15 mouse cellular contexts compared by ENCODE assay signal in the genomic region with DNA sequence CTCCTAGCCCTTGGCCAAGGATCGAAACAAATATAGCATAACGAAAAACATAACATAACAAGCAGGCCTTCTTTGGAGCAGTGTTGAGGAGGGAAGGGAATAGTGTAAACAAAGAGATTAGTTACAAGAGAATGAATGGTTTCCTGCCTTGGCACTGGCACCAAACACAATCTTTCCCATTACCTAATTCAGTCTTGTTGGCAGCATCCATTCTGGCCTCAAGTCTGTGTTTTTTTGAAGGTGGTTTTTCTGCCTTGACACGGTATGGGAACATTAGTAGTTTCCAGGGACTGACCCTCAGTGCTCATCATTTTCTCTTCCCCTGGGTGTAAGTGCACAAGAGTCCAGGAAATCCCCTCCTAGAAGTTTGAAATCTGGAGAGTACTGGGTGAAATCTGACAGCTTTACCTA.
DNase-seq lines count a peak whose midpoint lies in the region; ATAC-seq lines count a peak whose summit lies in the region.
"Had no signal": no experiment of that assay in that cellular context is flagged by ENCODE, and none has a peak within 500 bp of the region (broad histone marks: within the 10 kb centered on the region; RNA-seq: fewer than 3 reads in every experiment).

No protein-coding gene starts in this region.

- H3K27ac ChIP-seq in forebrain, embryonic 15.5 days (replicated peaks): no peak overlapping the region
- no peak overlapping the region for H3K27ac ChIP-seq in forebrain, embryonic 12.5 days
- H3K27ac ChIP-seq in lung, embryonic 15.5 days: peak overlapping the region; percentile 62
- H3K27ac ChIP-seq in stomach, embryonic 16.5 days (ENCODE audit: low read length): peak overlapping the region; percentile 19
- no peak overlapping the region for H3K27ac ChIP-seq in hindbrain, embryonic 14.5 days
- H3K27ac ChIP-seq: liver, embryonic 14.5 days; neural tube, embryonic 15.5 days had no signal

- H3K4me2 ChIP-seq in forebrain, embryonic 15.5 days (replicated peaks): no peak overlapping the region
- H3K4me2 ChIP-seq in forebrain, embryonic 12.5 days: no peak overlapping the region
- no peak overlapping the region for H3K4me2 ChIP-seq in lung, embryonic 15.5 days
- H3K4me2 ChIP-seq in stomach, embryonic 16.5 days (ENCODE audit: low read depth, low read length): no peak overlapping the region
- no peak overlapping the region for H3K4me2 ChIP-seq in hindbrain, embryonic 14.5 days (replicated peaks)
- H3K4me2 ChIP-seq: neural tube, embryonic 15.5 days had no signal

- no peaks in the 10 kb centered on the region for H3K4me1 ChIP-seq in forebrain, embryonic 15.5 days
- 0 out of 2 replicates have a peak, but pooled peaks cover 3% of the 10 kb centered on the region for H3K4me1 ChIP-seq in forebrain, embryonic 12.5 days
- H3K4me1 ChIP-seq in lung, embryonic 15.5 days: peaks cover 13% of the 10 kb centered on the region
- H3K4me1 ChIP-seq in stomach, embryonic 16.5 days (ENCODE audit: control insufficient read depth, insufficient read depth, low read length): peaks cover 9% of the 10 kb centered on the region; the same call in 1 of the 2 replicates
- H3K4me1 ChIP-seq in hindbrain, embryonic 14.5 days (replicated peaks; ENCODE audit: control insufficient read depth, insufficient read depth, low read length): no peaks in the 10 kb centered on the region
- H3K4me1 ChIP-seq: neural tube, embryonic 15.5 days had no signal

- no peak for DNase-seq in lung, postnatal 4 days
- peak; percentile 80 for DNase-seq in fibroblast of lung, adult 2 months (ENCODE audit: low read depth)
- no peak for DNase-seq in hindbrain, embryonic 14.5 days (ENCODE audit: low spot score)
- DNase-seq in cerebellum, adult 11-12 months: no peak
- DNase-seq: cerebellum, adult 18-20 months; embryo, embryonic 11 days; gastrocnemius, postnatal 25 days; kidney, postnatal 10 days had no signal

- H3K4me3 ChIP-seq in forebrain, embryonic 15.5 days: no peak overlapping the region
- no peak overlapping the region for H3K4me3 ChIP-seq in forebrain, embryonic 12.5 days (replicated peaks)
- no peak overlapping the region for H3K4me3 ChIP-seq in lung, embryonic 15.5 days
- H3K4me3 ChIP-seq in stomach, embryonic 16.5 days (replicated peaks; ENCODE audit: low read length): no peak overlapping the region
- H3K4me3 ChIP-seq in hindbrain, embryonic 14.5 days (replicated peaks; ENCODE audit: low read length): no peak overlapping the region
- H3K4me3 ChIP-seq: neural tube, embryonic 15.5 days had no signal

- no peaks in the 10 kb centered on the region for H3K27me3 ChIP-seq in forebrain, embryonic 15.5 days
- H3K27me3 ChIP-seq in forebrain, embryonic 12.5 days: no peaks in the 10 kb centered on the region
- H3K27me3 ChIP-seq in lung, embryonic 15.5 days: no peaks in the 10 kb centered on the region
- H3K27me3 ChIP-seq in stomach, embryonic 16.5 days (ENCODE audit: control insufficient read depth, insufficient read depth, low read length): no peaks in the 10 kb centered on the region
- no peaks in the 10 kb centered on the region for H3K27me3 ChIP-seq in hindbrain, embryonic 14.5 days (ENCODE audit: control insufficient read depth, insufficient read depth, low read length)
- H3K27me3 ChIP-seq: neural tube, embryonic 15.5 days had no signal

- 43% methylated on average over 3 of the region's 3 CpGs for WGBS in forebrain, embryonic 15.5 days
- 70% methylated on average over 3 of the region's 3 CpGs for WGBS in forebrain, embryonic 12.5 days
- 24% methylated on average over 3 of the region's 3 CpGs for WGBS in lung, embryonic 15.5 days
- WGBS in stomach, embryonic 16.5 days: 24% methylated on average over 3 of the region's 3 CpGs
- 72% methylated on average over 3 of the region's 3 CpGs for WGBS in hindbrain, embryonic 14.5 days

- no peaks in the 10 kb centered on the region for H3K9me3 ChIP-seq in forebrain, embryonic 15.5 days
- H3K9me3 ChIP-seq in forebrain, embryonic 12.5 days: no peaks in the 10 kb centered on the region
- H3K9me3 ChIP-seq in lung, embryonic 15.5 days: no peaks in the 10 kb centered on the region
- H3K9me3 ChIP-seq in stomach, embryonic 16.5 days (replicated peaks; ENCODE audit: control insufficient read depth, low read length): no peaks in the 10 kb centered on the region
- no peaks in the 10 kb centered on the region for H3K9me3 ChIP-seq in hindbrain, embryonic 14.5 days (ENCODE audit: control insufficient read depth, low read length)
- H3K9me3 ChIP-seq: neural tube, embryonic 15.5 days had no signal

- H3K9ac ChIP-seq in forebrain, embryonic 15.5 days (replicated peaks): no peak overlapping the region
- H3K9ac ChIP-seq in forebrain, embryonic 12.5 days: no peak overlapping the region
- no peak overlapping the region for H3K9ac ChIP-seq in lung, embryonic 15.5 days
- H3K9ac ChIP-seq in stomach, embryonic 16.5 days (ENCODE audit: low read length): no peak overlapping the region
- no peak overlapping the region for H3K9ac ChIP-seq in hindbrain, embryonic 14.5 days
- H3K9ac ChIP-seq: liver, embryonic 14.5 days; neural tube, embryonic 15.5 days had no signal

- no peaks in the 10 kb centered on the region for H3K36me3 ChIP-seq in forebrain, embryonic 15.5 days
- no peaks in the 10 kb centered on the region for H3K36me3 ChIP-seq in forebrain, embryonic 12.5 days (replicated peaks)
- H3K36me3 ChIP-seq in lung, embryonic 15.5 days: no peaks in the 10 kb centered on the region
- no peaks in the 10 kb centered on the region for H3K36me3 ChIP-seq in stomach, embryonic 16.5 days (ENCODE audit: control insufficient read depth, insufficient read depth, low read length)
- H3K36me3 ChIP-seq in hindbrain, embryonic 14.5 days (replicated peaks; ENCODE audit: control insufficient read depth, insufficient read depth): no peaks in the 10 kb centered on the region
- H3K36me3 ChIP-seq: G1E; neural tube, embryonic 15.5 days had no signal

- peak; percentile 60; the same call in 1 of the 2 replicates for ATAC-seq in forebrain, embryonic 15.5 days (replicated peaks)
- no peak for ATAC-seq in forebrain, embryonic 12.5 days (ENCODE audit: low FRiP score)
- no peak for ATAC-seq in lung, embryonic 15.5 days (ENCODE audit: borderline replicate concordance, extremely low read depth, low FRiP score, low TSS enrichment)
- no peak for ATAC-seq in stomach, embryonic 16.5 days (ENCODE audit: insufficient read depth, low FRiP score)
- no peak for ATAC-seq in hindbrain, embryonic 14.5 days (ENCODE audit: low FRiP score)

Comparison
In these comparisons a context has a peak if more than half of its experiments do, and no peak if none do; other contexts are left out.
1. H3K27ac ChIP-seq: peak in lung, embryonic 15.5 days (single experiment) and stomach, embryonic 16.5 days (single experiment); none in forebrain, embryonic 15.5 days (single experiment), forebrain, embryonic 12.5 days (single experiment) and hindbrain, embryonic 14.5 days (single experiment).